Mouse (Mus musculus) liver, embryonic 14.5 days (tissue): Measurements from ENCODE around the gene Abcb1b.

ENCODE experiments used
- CTCF ChIP-seq: IDR thresholded peaks from 2 replicates; pipeline ENCODE4 v1.5.1; 2016; ENCODE audit warnings: antibody characterized with exemption, low read depth, control low read depth
- EP300 ChIP-seq: IDR thresholded peaks from 2 replicates; pipeline ENCODE4 v1.6.1; 2016; ENCODE audit warnings: antibody characterized with exemption, low read depth

GRCm38 (mm10) chr5:8898246-8898645 lies 100.3 kb downstream of the Abcb1b start:
- TF ChIP-seq CTCF: no peak
- TF ChIP-seq EP300: no peak
